Mouse (Mus musculus) brain, embryonic 14.5 days (tissue): ENCODE measurements at regions not wholly inside any gene's neighbourhood (a gene's known extent, or its start where the extent isn't known, plus 50 kb on each side); places are given as distances from the start of the nearest gene placed in this dataset.

Experiments used
- DNase-seq: peaks from one replicate; pipeline ENCODE4 v3.0.0-alpha.2; 2011; ENCODE audit warnings: low read depth
- CTCF ChIP-seq: fragments of 200-500 bp; IDR thresholded peaks from 2 replicates; pipeline ENCODE4 v1.5.1; 2012; ENCODE audit warnings: inconsistent platforms, mild to moderate bottlenecking, moderate library complexity, borderline replicate concordance; ENCODE audit not compliant: insufficient read depth, insufficient read length; ENCODE audit errors: extremely low read depth
- POLR2A ChIP-seq: fragments of 200-500 bp; IDR thresholded peaks from 2 replicates; pipeline ENCODE4 v1.6.1; 2012; ENCODE audit warnings: mild to moderate bottlenecking, inconsistent platforms, borderline replicate concordance; ENCODE audit not compliant: poor library complexity, insufficient read depth, insufficient read length, severe bottlenecking; ENCODE audit errors: extremely low read depth

DNA sequence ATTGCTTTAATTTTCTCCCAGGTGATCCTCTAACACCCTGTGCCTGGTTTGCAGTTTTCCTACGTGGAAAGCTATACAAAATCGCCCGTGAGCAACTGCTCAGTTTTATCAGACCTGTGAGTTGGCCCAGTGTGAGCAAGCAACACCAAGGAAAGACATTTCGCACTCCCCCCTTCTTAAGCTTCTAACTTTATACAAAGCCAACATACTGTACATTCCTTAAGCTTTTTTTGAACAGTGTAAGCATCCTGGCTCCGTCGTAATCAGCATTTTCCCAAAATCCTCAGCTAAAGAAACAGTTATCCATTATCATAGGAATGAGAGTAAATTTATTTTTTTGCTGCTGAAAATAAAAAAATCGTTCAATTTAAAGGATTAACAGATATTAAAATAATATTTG is 52.0 kb upstream of the Rgmb start:
- no peak for TF ChIP-seq POLR2A
- TF ChIP-seq CTCF: no peak
- DNase-seq: peak; percentile 17

DNA sequence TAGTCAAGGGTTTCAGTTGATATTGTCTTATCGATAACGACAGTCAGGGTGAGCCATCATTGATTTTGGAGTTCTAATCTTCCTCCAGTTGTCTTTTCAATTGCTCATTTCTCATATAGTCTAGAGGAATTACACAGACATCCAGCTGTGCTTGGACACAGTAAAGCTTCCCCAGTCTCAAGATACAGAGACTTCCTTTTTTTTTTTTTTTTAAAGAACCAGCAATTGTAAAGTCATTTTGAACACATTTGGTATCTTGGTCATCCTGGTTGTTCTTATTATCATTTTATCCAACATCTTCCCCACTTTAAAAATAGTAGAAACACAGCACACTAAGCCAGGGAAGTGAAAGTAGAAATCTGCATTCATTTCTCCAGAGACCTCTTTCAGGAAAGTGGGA is 51.4 kb upstream of the Rgmb start:
- TF ChIP-seq POLR2A: no peak
- no peak for TF ChIP-seq CTCF
- DNase-seq: no peak
